Mouse (Mus musculus): ENCODE results near the gene Ptprs.

The Ptprs gene

GRCm38 (mm10) chr17:56424726-56425583 is 51.3 kb downstream of the Ptprs start:
- no peak for DNase-seq (ENCODE audit: low spot score in 2 of 2)

GRCm38 (mm10) chr17:56420022-56420421 is 56.3 kb downstream of the Ptprs start:
- DNase-seq (ENCODE audit: low spot score in 2 of 2), result no peak

GRCm38 (mm10) chr17:56418304-56418703 is 58.0 kb downstream of the Ptprs start:
- DNase-seq (ENCODE audit: low spot score in 2 of 2), result no peak

- no peak for DNase-seq (ENCODE audit: low spot score in 2 of 2)
Measured at GRCm38 (mm10) chr17:56414785-56415184, 61.5 kb downstream of the Ptprs start.

GRCm38 (mm10) chr17:56413113-56413512 is 63.2 kb downstream of the Ptprs start:
- no peak for DNase-seq (ENCODE audit: low spot score in 2 of 2)

- no peak for DNase-seq (ENCODE audit: low spot score in 2 of 2)
Measured at GRCm38 (mm10) chr17:56411437-56411836, 64.8 kb downstream of the Ptprs start.

- DNase-seq (ENCODE audit: low spot score in 2 of 2), result no peak
Measured at GRCm38 (mm10) chr17:56409759-56410158, 66.5 kb downstream of the Ptprs start.

GRCm38 (mm10) chr17:56408965-56409625 is 67.2 kb downstream of the Ptprs start:
- DNase-seq (ENCODE audit: low spot score in 2 of 2), result no peak

GRCm38 (mm10) chr17:56407379-56407778 is 68.9 kb downstream of the Ptprs start:
- no peak for DNase-seq (ENCODE audit: low spot score in 2 of 2)

GRCm38 (mm10) chr17:56406878-56407277 is 69.4 kb downstream of the Ptprs start:
- no peak for DNase-seq (ENCODE audit: low spot score in 2 of 2)

- DNase-seq (ENCODE audit: low spot score in 2 of 2), result no peak
Measured at GRCm38 (mm10) chr17:56405856-56406840, 70.1 kb downstream of the Ptprs start.

- no peak for DNase-seq (ENCODE audit: low spot score in 2 of 2)
Measured at GRCm38 (mm10) chr17:56405341-56405740, 70.9 kb downstream of the Ptprs start.

- no peak for DNase-seq (ENCODE audit: low spot score in 2 of 2)
Measured at GRCm38 (mm10) chr17:56401051-56401521, 75.2 kb downstream of the Ptprs start.

- DNase-seq (ENCODE audit: low spot score in 2 of 2), result no peak
Measured at GRCm38 (mm10) chr17:56400221-56400620, 76.1 kb downstream of the Ptprs start.

- DNase-seq (ENCODE audit: low spot score in 2 of 2), result no peak
Measured at GRCm38 (mm10) chr17:56396051-56396450, 80.2 kb downstream of the Ptprs start.

- DNase-seq (ENCODE audit: low spot score in 2 of 2), result no peak
Measured at GRCm38 (mm10) chr17:56393889-56394288, 82.4 kb downstream of the Ptprs start.

- no peak for DNase-seq (ENCODE audit: low spot score in 2 of 2)
Measured at GRCm38 (mm10) chr17:56393238-56393637, 83.0 kb downstream of the Ptprs start.

GRCm38 (mm10) chr17:56387612-56388011 is 88.7 kb downstream of the Ptprs start:
- no peak for DNase-seq (ENCODE audit: low spot score in 2 of 2)

- DNase-seq (ENCODE audit: low spot score in 2 of 2), result no peak
Measured at GRCm38 (mm10) chr17:56384903-56385302, 91.4 kb downstream of the Ptprs start.

- no peak for DNase-seq (ENCODE audit: low spot score in 2 of 2)
Measured at GRCm38 (mm10) chr17:56382997-56383396, 93.3 kb downstream of the Ptprs start.

GRCm38 (mm10) chr17:56381183-56381582 is 95.1 kb downstream of the Ptprs start:
- no peak for DNase-seq (ENCODE audit: low spot score in 2 of 2)

GRCm38 (mm10) chr17:56380286-56380685 is 96.0 kb downstream of the Ptprs start:
- DNase-seq (ENCODE audit: low spot score in 2 of 2), result no peak

All from spleen, postnatal 14 days (tissue).